Mouse (Mus musculus) heart, adult 11 months (tissue): Measurements from ENCODE around the gene Abcc2.

Experiments
- DNase-seq: peaks from one replicate; pipeline ENCODE4 v3.0.0; 2022

Abcc2 gene

GRCm38 (mm10) chr19:43780391-43780790 lies 1.6 kb upstream of the Abcc2 start:
- no peak for DNase-seq

GRCm38 (mm10) chr19:43784761-43785160 lies 2.8 kb downstream of the Abcc2 start:
- DNase-seq, result no peak

GRCm38 (mm10) chr19:43786249-43787026 lies 4.4 kb downstream of the Abcc2 start:
- DNase-seq, result no peak

- no peak for DNase-seq
Measured at GRCm38 (mm10) chr19:43789817-43790216, 7.8 kb downstream of the Abcc2 start.

- no peak for DNase-seq
Measured at GRCm38 (mm10) chr19:43792537-43792936, 10.5 kb downstream of the Abcc2 start.

GRCm38 (mm10) chr19:43793951-43794350 lies 12.0 kb downstream of the Abcc2 start:
- no peak for DNase-seq

GRCm38 (mm10) chr19:43795511-43795910 lies 13.5 kb downstream of the Abcc2 start:
- peak; percentile 53 for DNase-seq

GRCm38 (mm10) chr19:43797216-43797615 lies 15.2 kb downstream of the Abcc2 start:
- peak; percentile 84 for DNase-seq

- peak; percentile 82 for DNase-seq
Measured at GRCm38 (mm10) chr19:43801427-43802051, 19.5 kb downstream of the Abcc2 start.

- DNase-seq, result peak; percentile 66
Measured at GRCm38 (mm10) chr19:43803866-43804265, 21.9 kb downstream of the Abcc2 start.

- DNase-seq, result no peak
Measured at GRCm38 (mm10) chr19:43809331-43809730, 27.3 kb downstream of the Abcc2 start.

GRCm38 (mm10) chr19:43811419-43811818 lies 29.4 kb downstream of the Abcc2 start:
- no peak for DNase-seq

- no peak for DNase-seq
Measured at GRCm38 (mm10) chr19:43813315-43813714, 31.3 kb downstream of the Abcc2 start.

- no peak for DNase-seq
Measured at GRCm38 (mm10) chr19:43815661-43816414, 33.8 kb downstream of the Abcc2 start.

- no peak for DNase-seq
Measured at GRCm38 (mm10) chr19:43826855-43827254, 44.9 kb downstream of the Abcc2 start.

GRCm38 (mm10) chr19:43832425-43833069 lies 50.6 kb downstream of the Abcc2 start:
- DNase-seq, result peak; percentile 88

- no peak for DNase-seq
Measured at GRCm38 (mm10) chr19:43843184-43843583, 61.2 kb downstream of the Abcc2 start.

- no peak for DNase-seq
Measured at GRCm38 (mm10) chr19:43845331-43845908, 63.4 kb downstream of the Abcc2 start.

- no peak for DNase-seq
Measured at GRCm38 (mm10) chr19:43847056-43847455, 65.1 kb downstream of the Abcc2 start.

- no peak for DNase-seq
Measured at GRCm38 (mm10) chr19:43847966-43848365, 66.0 kb downstream of the Abcc2 start.

GRCm38 (mm10) chr19:43850026-43850425 lies 68.0 kb downstream of the Abcc2 start:
- no peak for DNase-seq

GRCm38 (mm10) chr19:43851996-43852630 lies 70.1 kb downstream of the Abcc2 start:
- no peak for DNase-seq
